In the genomic region with DNA sequence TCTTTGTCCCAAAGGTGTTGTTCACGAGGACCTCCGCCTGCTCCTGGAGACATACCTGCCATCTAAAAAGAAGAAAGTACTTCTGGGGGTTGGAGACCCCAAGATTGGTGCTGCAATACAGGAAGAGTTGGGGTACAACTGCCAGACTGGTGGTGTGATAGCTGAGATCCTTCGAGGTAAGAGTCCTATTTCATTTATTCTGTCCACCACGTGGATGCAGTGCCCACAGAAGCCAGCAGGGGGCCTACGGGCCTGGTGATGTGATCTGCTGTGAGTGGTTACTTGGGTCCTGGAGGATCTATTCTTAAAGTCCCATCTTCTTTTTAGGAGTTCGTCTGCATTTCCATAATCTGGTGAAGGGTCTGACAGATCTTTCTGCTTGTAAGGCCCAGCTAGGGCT, we compare ENCODE assay signal across 8 mouse cellular contexts. TPM values are rescaled to one million over a fixed set of nuclear protein-coding genes. Genes with fewer than 3 reads are reported as not detected.
A peak's percentile ranks its signal among the peaks of the same experiment; 100 is the strongest.
DNase-seq lines count a peak whose midpoint lies in the region; ATAC-seq and TF ChIP-seq lines count a peak whose summit lies in the region.

No protein-coding gene starts in this region.

- ATAC-seq in heart, postnatal 0 days (ENCODE audit: insufficient read depth, low read depth), result no peak
- no peak for ATAC-seq in limb, embryonic 11.5 days (ENCODE audit: insufficient number of reproducible peaks, low FRiP score, low TSS enrichment, low read depth)
- ATAC-seq in midbrain, embryonic 12.5 days (ENCODE audit: low FRiP score, low read depth), result no peak

- TF ChIP-seq EP300 in heart, postnatal 0 days (IDR thresholded peaks at IDR 0.05; ENCODE audit: low read depth), result no peak

- TF ChIP-seq CTCF in heart, postnatal 0 days (IDR thresholded peaks at IDR 0.05; ENCODE audit: low read depth), result peak; percentile 57

- H3K27ac ChIP-seq in heart, postnatal 0 days (ENCODE audit: low read depth), result no peak overlapping the region
- no peak overlapping the region for H3K27ac ChIP-seq in limb, embryonic 11.5 days (replicated peaks; ENCODE audit: low read depth, low read length)
- no peak overlapping the region for H3K27ac ChIP-seq in midbrain, embryonic 12.5 days (replicated peaks)

- peaks cover 48% of the 10 kb centered on the region for H3K36me3 ChIP-seq in heart, postnatal 0 days (replicated peaks; ENCODE audit: control insufficient read depth, insufficient read depth, low read length)
- peaks cover 22% of the 10 kb centered on the region for H3K36me3 ChIP-seq in limb, embryonic 11.5 days (ENCODE audit: control insufficient read depth, insufficient read depth, low read length)
- peaks cover 51% of the 10 kb centered on the region for H3K36me3 ChIP-seq in midbrain, embryonic 12.5 days

- no peaks in the 10 kb centered on the region for H3K27me3 ChIP-seq in heart, postnatal 0 days (ENCODE audit: control insufficient read depth, insufficient read depth, low read length)
- H3K27me3 ChIP-seq in limb, embryonic 11.5 days (ENCODE audit: control insufficient read depth, insufficient read depth, low read length), result no peaks in the 10 kb centered on the region
- no peaks in the 10 kb centered on the region for H3K27me3 ChIP-seq in midbrain, embryonic 12.5 days

- 48% methylated on average over 6 of the region's 6 CpGs for WGBS in heart, postnatal 0 days
- WGBS in limb, embryonic 11.5 days, result 48% methylated on average over 6 of the region's 6 CpGs
- 48% methylated on average over 6 of the region's 6 CpGs for WGBS in midbrain, embryonic 12.5 days

- peak overlapping the region; percentile 77 for H3K4me2 ChIP-seq in heart, postnatal 0 days (ENCODE audit: low read depth, low read length)
- H3K4me2 ChIP-seq in limb, embryonic 11.5 days (ENCODE audit: low read depth, severe bottlenecking), result peak overlapping the region; percentile 84
- H3K4me2 ChIP-seq in midbrain, embryonic 12.5 days (replicated peaks), result peak overlapping the region; percentile 91

- peaks cover 16% of the 10 kb centered on the region for H3K4me1 ChIP-seq in heart, postnatal 0 days (ENCODE audit: control insufficient read depth, insufficient read depth)
- peaks cover 4% of the 10 kb centered on the region; the same call in 1 of the 2 replicates for H3K4me1 ChIP-seq in limb, embryonic 11.5 days (ENCODE audit: control insufficient read depth, insufficient read depth, low read length)
- H3K4me1 ChIP-seq in midbrain, embryonic 12.5 days, result peaks cover 29% of the 10 kb centered on the region

- H3K9me3 ChIP-seq in heart, postnatal 0 days (replicated peaks; ENCODE audit: control insufficient read depth, low read length), result no peaks in the 10 kb centered on the region
- no peaks in the 10 kb centered on the region for H3K9me3 ChIP-seq in limb, embryonic 11.5 days (ENCODE audit: control insufficient read depth, low read length)
- no peaks in the 10 kb centered on the region for H3K9me3 ChIP-seq in midbrain, embryonic 12.5 days

- peak; percentile 51 for DNase-seq in kidney, adult 18-20 months
- DNase-seq in kidney, adult 11 months, result no peak
- DNase-seq in MN1 (ENCODE audit: low spot score), result peak; percentile 80
- DNase-seq in embryo, embryonic 10 days (ENCODE audit: low spot score), result peak; percentile 80
- DNase-seq in heart, postnatal 0 days (ENCODE audit: low spot score), result no peak
- DNase-seq in limb, embryonic 11.5 days (ENCODE audit: low spot score), result peak; percentile 87
- peak; percentile 46 to 65 for DNase-seq in thymus, postnatal 10 days (ENCODE audit: low spot score in 2 of 2)

- peak overlapping the region; percentile 75; the same call in 1 of the 2 replicates for H3K4me3 ChIP-seq in heart, postnatal 0 days (ENCODE audit: low read depth, low read length)
- peak overlapping the region; percentile 94 for H3K4me3 ChIP-seq in limb, embryonic 11.5 days (ENCODE audit: low read depth, low read length)
- peak overlapping the region; percentile 80 for H3K4me3 ChIP-seq in midbrain, embryonic 12.5 days

- H3K9ac ChIP-seq in heart, postnatal 0 days (replicated peaks; ENCODE audit: low read depth, low read length), result no peak overlapping the region
- no peak overlapping the region for H3K9ac ChIP-seq in limb, embryonic 11.5 days (ENCODE audit: low read length)
- H3K9ac ChIP-seq in midbrain, embryonic 12.5 days (replicated peaks), result peak overlapping the region; percentile 84

RNA-seq across cellular contexts. Expression of a gene that starts 1.4 kb away (rescaled TPM):
- total RNA-seq in heart, postnatal 0 days (2014; rRNA removed; ENCODE audit: low replicate concordance), result 47.4 and 50.9 TPM in 2 replicates
- polyA plus RNA-seq in heart, postnatal 0 days (2015; fragmentation: Nextera tagmentation; extraction: Ambion mirVana), result 57.4 and 57.6 TPM in 2 replicates
- polyA plus RNA-seq in limb, embryonic 11.5 days (2014; fragmentation: Nextera tagmentation; extraction: Ambion mirVana), result 383 and 407 TPM in 2 replicates
- polyA plus RNA-seq in midbrain, embryonic 12.5 days (2016; fragmentation: Nextera tagmentation; extraction: Ambion mirVana), result 283 and 313 TPM in 2 replicates

RNA-seq across cellular contexts. Expression of a gene that starts 8.7 kb away (rescaled TPM):
- total RNA-seq in heart, postnatal 0 days (2014; rRNA removed; ENCODE audit: low replicate concordance), result 359 and 497 TPM in 2 replicates
- 512 and 516 TPM in 2 replicates for polyA plus RNA-seq in heart, postnatal 0 days (2015; fragmentation: Nextera tagmentation; extraction: Ambion mirVana)
- polyA plus RNA-seq in limb, embryonic 11.5 days (2014; fragmentation: Nextera tagmentation; extraction: Ambion mirVana), result 145 and 148 TPM in 2 replicates
- 126 and 127 TPM in 2 replicates for polyA plus RNA-seq in midbrain, embryonic 12.5 days (2016; fragmentation: Nextera tagmentation; extraction: Ambion mirVana)

RNA-seq across cellular contexts. Expression of a gene that starts 19.3 kb away (rescaled TPM):
- total RNA-seq in heart, postnatal 0 days (2014; rRNA removed; ENCODE audit: low replicate concordance), result 1.1 and 3.4 TPM in 2 replicates
- polyA plus RNA-seq in heart, postnatal 0 days (2015; fragmentation: Nextera tagmentation; extraction: Ambion mirVana), result 0.16 and 0.18 TPM in 2 replicates
- polyA plus RNA-seq in limb, embryonic 11.5 days (2014; fragmentation: Nextera tagmentation; extraction: Ambion mirVana), result 1.8 and 2.1 TPM in 2 replicates
- polyA plus RNA-seq in midbrain, embryonic 12.5 days (2016; fragmentation: Nextera tagmentation; extraction: Ambion mirVana), result 2.1 and 2.7 TPM in 2 replicates

Comparison
In these comparisons a context has a peak if more than half of its experiments do, and no peak if none do; other contexts are left out.
1. DNase-seq: peak in kidney, adult 18-20 months (single experiment), MN1 (single experiment), embryo, embryonic 10 days (single experiment), limb, embryonic 11.5 days (single experiment) and thymus, postnatal 10 days (2 of 2); none in kidney, adult 11 months (single experiment) and heart, postnatal 0 days (single experiment).
2. Peak in every context shown above with its lines, with median percentiles within 50 percentile points of each other: H3K4me2 ChIP-seq and H3K4me3 ChIP-seq.